9 mouse cellular contexts compared by ENCODE assay signal in the genomic region with DNA sequence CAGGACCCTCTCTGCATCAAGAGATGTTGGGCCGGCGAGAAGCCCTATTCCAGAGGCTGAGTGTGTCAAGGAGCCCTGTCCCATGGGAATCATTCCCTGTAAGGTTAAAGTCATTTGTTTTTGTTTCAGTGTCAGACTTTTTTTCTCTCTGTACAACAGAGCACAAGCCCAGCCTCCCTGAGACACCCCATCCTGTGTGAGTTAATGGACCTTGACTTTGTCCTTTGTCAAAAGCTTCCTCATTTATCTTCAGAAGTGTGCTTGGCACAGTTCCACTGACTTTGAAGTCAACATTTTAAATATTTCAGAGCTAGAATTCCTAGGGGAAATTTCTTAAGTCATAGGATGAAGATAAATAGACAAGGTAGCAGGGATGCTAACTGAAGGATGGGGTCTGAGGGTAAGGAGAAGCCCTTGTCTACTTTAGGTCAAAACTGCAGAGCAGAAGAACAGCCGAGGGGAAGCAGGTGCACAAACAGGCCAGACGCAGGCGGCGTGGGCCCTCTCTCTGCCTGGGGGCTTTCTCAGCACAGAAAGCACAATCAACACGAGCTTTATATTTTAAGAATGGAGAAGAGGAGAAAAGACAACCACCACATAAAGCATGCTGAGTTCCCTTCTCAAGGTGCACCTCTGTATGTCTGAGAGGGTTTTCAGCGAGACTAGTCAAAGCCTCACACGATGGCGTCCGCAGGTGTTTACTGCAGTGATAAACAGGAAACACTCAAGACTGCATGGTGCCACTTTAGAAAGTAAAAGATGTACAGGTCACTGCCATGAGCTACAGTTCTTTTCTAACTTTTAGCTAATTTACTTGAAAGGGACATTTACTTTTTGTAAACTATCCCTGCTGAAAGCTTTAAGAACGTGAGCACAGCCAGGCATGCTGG. TPM values are rescaled to one million over a fixed set of nuclear protein-coding genes. Genes with fewer than 3 reads are reported as not detected.
DNase-seq lines count a peak whose midpoint lies in the region; ATAC-seq and TF ChIP-seq lines count a peak whose summit lies in the region.
"Had no signal": no experiment of that assay in that cellular context is flagged by ENCODE, and none has a peak within 500 bp of the region (broad histone marks: within the 10 kb centered on the region; RNA-seq: fewer than 3 reads in every experiment).

No protein-coding gene starts in this region.

- H3K9ac ChIP-seq in liver, adult 2 months (ENCODE audit: low read depth, low read length) = no peak overlapping the region
- no peak overlapping the region for H3K9ac ChIP-seq in liver, embryonic 12.5 days
- H3K9ac ChIP-seq in hindbrain, embryonic 13.5 days = no peak overlapping the region

- H3K36me3 ChIP-seq in liver, adult 2 months (ENCODE audit: control insufficient read depth, insufficient read depth, low read length) = no peaks in the 10 kb centered on the region
- 0 out of 2 replicates have a peak, but pooled peaks cover 5% of the 10 kb centered on the region for H3K36me3 ChIP-seq in liver, embryonic 12.5 days
- no peaks in the 10 kb centered on the region for H3K36me3 ChIP-seq in hindbrain, embryonic 13.5 days
- no peaks in the 10 kb centered on the region; the same call in 1 of the 2 replicates for H3K36me3 ChIP-seq in splenic B cell, adult 2 months (ENCODE audit: control insufficient read depth, insufficient read depth, low read length, poor library complexity, severe bottlenecking)

- 80% methylated on average over 12 of the region's 12 CpGs for WGBS in liver, adult 2 months
- WGBS in liver, embryonic 12.5 days (ENCODE audit: insufficient replicate concordance) = 69% methylated on average over 12 of the region's 12 CpGs
- WGBS in hindbrain, embryonic 13.5 days = 44% methylated on average over 12 of the region's 12 CpGs

- H3K27me3 ChIP-seq in liver, adult 2 months (ENCODE audit: control insufficient read depth, insufficient read depth, low read length) = no peaks in the 10 kb centered on the region
- H3K27me3 ChIP-seq in liver, embryonic 12.5 days (replicated peaks) = no peaks in the 10 kb centered on the region
- no peaks in the 10 kb centered on the region for H3K27me3 ChIP-seq in hindbrain, embryonic 13.5 days
- no peaks in the 10 kb centered on the region for H3K27me3 ChIP-seq in splenic B cell, adult 2 months (ENCODE audit: control insufficient read depth, insufficient read depth, low read length, poor library complexity, severe bottlenecking)

- H3K4me3 ChIP-seq in liver, adult 2 months (ENCODE audit: insufficient read depth, low read depth, low read length) = no peak overlapping the region
- no peak overlapping the region for H3K4me3 ChIP-seq in liver, embryonic 12.5 days
- H3K4me3 ChIP-seq in hindbrain, embryonic 13.5 days = no peak overlapping the region

- no peak for TF ChIP-seq CTCF in liver, adult 2 months (IDR thresholded peaks at IDR 0.05; ENCODE audit: low read depth, low read length)

- no peaks in the 10 kb centered on the region for H3K9me3 ChIP-seq in liver, embryonic 12.5 days (replicated peaks)
- H3K9me3 ChIP-seq in hindbrain, embryonic 13.5 days = no peaks in the 10 kb centered on the region

- no peak for ATAC-seq in liver, embryonic 12.5 days
- no peak for ATAC-seq in hindbrain, embryonic 13.5 days (ENCODE audit: low FRiP score)
- ATAC-seq in granulocyte monocyte progenitor cell, adult 5-6 weeks (replicated peaks; ENCODE audit: poor library complexity, severe bottlenecking) = no peak
- ATAC-seq: midbrain, embryonic 16.5 days had no signal

- peaks cover 44% of the 10 kb centered on the region; the same call in 1 of the 2 replicates for H3K79me2 ChIP-seq in liver, adult 2 months (ENCODE audit: control insufficient read depth, insufficient read depth, low read length)

- no peak overlapping the region for H3K4me2 ChIP-seq in liver, embryonic 12.5 days
- no peak overlapping the region for H3K4me2 ChIP-seq in hindbrain, embryonic 13.5 days

- peak overlapping the region; percentile 64 for H3K27ac ChIP-seq in liver, adult 2 months (replicated peaks; ENCODE audit: insufficient read depth, low read depth, low read length)
- H3K27ac ChIP-seq in liver, embryonic 12.5 days = no peak overlapping the region
- peak overlapping the region; percentile 55 for H3K27ac ChIP-seq in hindbrain, embryonic 13.5 days

- no peak for DNase-seq in liver, adult 2 months (ENCODE audit: extremely low read depth, low read depth, low spot score)
- peak; percentile 8 for DNase-seq in NIH3T3 (ENCODE audit: low read depth)
- peak; percentile 53 for DNase-seq in splenic B cell, adult 2 months (ENCODE audit: low read depth, low spot score)
- DNase-seq in frontal cortex, postnatal 10 days (ENCODE audit: low spot score in 2 of 2) = no peak
- DNase-seq: gastrocnemius, postnatal 25 days had no signal

- no peak for TF ChIP-seq POLR2A in liver, adult 2 months (IDR thresholded peaks at IDR 0.05; ENCODE audit: extremely low read depth, insufficient read depth, low read length)

- peaks cover 44% of the 10 kb centered on the region for H3K4me1 ChIP-seq in liver, adult 2 months (ENCODE audit: control insufficient read depth, insufficient read depth, low read length)
- peaks cover 58% of the 10 kb centered on the region for H3K4me1 ChIP-seq in liver, embryonic 12.5 days
- H3K4me1 ChIP-seq in hindbrain, embryonic 13.5 days (replicated peaks) = peaks cover 62% of the 10 kb centered on the region

RNA-seq across cellular contexts. Expression of a gene that starts 32.2 kb away (rescaled TPM):
- 32.4 and 49.3 TPM in 2 replicates for total RNA-seq in liver, adult 2 months (2014; rRNA removed)
- 102 and 104 TPM in 2 replicates for polyA plus RNA-seq in liver, adult 2 months (2012; rRNA removed)
- 44.9 and 45.4 TPM in 2 replicates for polyA plus RNA-seq in liver, embryonic 12.5 days (2016; fragmentation: Nextera tagmentation; extraction: Ambion mirVana)
- 18.3 and 25.0 TPM in 2 replicates for polyA plus RNA-seq in hindbrain, embryonic 13.5 days (2015; fragmentation: Nextera tagmentation; extraction: Ambion mirVana)
- 42.3 and 51.2 TPM in 2 replicates for total RNA-seq in granulocyte monocyte progenitor cell, adult 5-6 weeks (2014; fragmentation: Nextera tagmentation)
- 14.9 and 18.6 TPM in 2 replicates for total RNA-seq in granulocyte monocyte progenitor cell, adult 5-6 weeks (2017)

RNA-seq across cellular contexts. Expression of a gene that starts 33.2 kb away (rescaled TPM):
- 0.07 TPM in 1 of 2 replicates, not detected in the other for total RNA-seq in liver, adult 2 months (2014; rRNA removed)
- not detected in 2 replicates for polyA plus RNA-seq in liver, adult 2 months (2012; rRNA removed)
- 0.05 and 0.13 TPM in 2 replicates for polyA plus RNA-seq in liver, embryonic 12.5 days (2016; fragmentation: Nextera tagmentation; extraction: Ambion mirVana)
- 0.41 and 0.49 TPM in 2 replicates for polyA plus RNA-seq in hindbrain, embryonic 13.5 days (2015; fragmentation: Nextera tagmentation; extraction: Ambion mirVana)
- total RNA-seq in granulocyte monocyte progenitor cell, adult 5-6 weeks (2014; fragmentation: Nextera tagmentation) = not detected in 2 replicates
- total RNA-seq in granulocyte monocyte progenitor cell, adult 5-6 weeks (2017) = not detected in 2 replicates
- total RNA-seq: gastrocnemius, postnatal 25 days had no signal

Comparison
In these comparisons a context has a peak if more than half of its experiments do, and no peak if none do; other contexts are left out.
1. DNase-seq: peak in NIH3T3 (single experiment) and splenic B cell, adult 2 months (single experiment); none in liver, adult 2 months (single experiment) and frontal cortex, postnatal 10 days (0 of 2).